Mouse (Mus musculus) CH12.LX (cell line): ENCODE data around the gene Bora. TPM values are rescaled to one million over a fixed set of nuclear protein-coding genes. Genes with fewer than 3 reads are reported as not detected.

Source experiments
- DNase-seq: peaks from one replicate; pipeline ENCODE4 v3.0.0-alpha.2; 2013; ENCODE audit errors: extremely low read depth
- H3K27ac ChIP-seq: 2 replicates; pipeline ENCODE4 v1.5.1; 2012; ENCODE audit warnings: low read depth, mild to moderate bottlenecking, control low read depth, moderate library complexity; ENCODE audit not compliant: insufficient read depth
- H3K27me3 ChIP-seq: replicated peaks from 2 replicates; pipeline ENCODE3; 2012; ENCODE audit warnings: inconsistent platforms
- H3K36me3 ChIP-seq, 2 experiments: replicated peaks in 1 of 2; 2 replicates each; pipeline versions ENCODE3 to v1.6.1; 2012; ENCODE audit warnings: inconsistent platforms in 1 of 2, low read length in 1 of 2, mild to moderate bottlenecking in 1 of 2, mixed read lengths in 1 of 2, moderate library complexity in 1 of 2; ENCODE audit not compliant: control insufficient read depth in 1 of 2, insufficient read depth in 1 of 2
- H3K4me1 ChIP-seq, 2 experiments: 2 replicates each; pipeline ENCODE4 v1.6.1; 2012; ENCODE audit warnings: inconsistent platforms in 1 of 2, moderate library complexity in 1 of 2; ENCODE audit not compliant: insufficient read depth in 2 of 2, control insufficient read depth in 1 of 2
- H3K4me2 ChIP-seq: 2 replicates; pipeline ENCODE4 v1.6.1; 2012; ENCODE audit warnings: low read depth, mild to moderate bottlenecking, control low read depth; ENCODE audit not compliant: poor library complexity, insufficient read depth, severe bottlenecking
- H3K4me3 ChIP-seq, 3 experiments: fragments of 150-350 bp in 1 of 3; sonication (generic) in 1 of 3; replicated peaks in 1 of 3; 2 replicates each; pipeline versions ENCODE3 to v1.5.1; 2011 to 2012; ENCODE audit warnings: low read depth in 2 of 3, low read length in 2 of 3, mild to moderate bottlenecking in 2 of 3, moderate library complexity in 2 of 3, control low read depth in 1 of 3, improper control_type of control experiment in 1 of 3, inconsistent platforms in 1 of 3, mixed read lengths in 1 of 3; ENCODE audit not compliant: poor library complexity in 1 of 3
- H3K79me2 ChIP-seq: replicated peaks from 2 replicates; pipeline ENCODE4 v1.6.1; 2012; ENCODE audit warnings: mild to moderate bottlenecking, moderate library complexity; ENCODE audit not compliant: control insufficient read depth, poor library complexity, insufficient read depth, severe bottlenecking; ENCODE audit errors: extremely low read depth
- H3K9ac ChIP-seq: 2 replicates; pipeline ENCODE4 v1.6.1; 2012; ENCODE audit warnings: low read depth, mild to moderate bottlenecking, control low read depth, moderate library complexity; ENCODE audit not compliant: insufficient read depth
- H3K9me3 ChIP-seq: replicated peaks from 2 replicates; pipeline ENCODE3; 2012; ENCODE audit warnings: low read length, inconsistent platforms, mixed read lengths
- BHLHE40 ChIP-seq: IDR thresholded peaks from 2 replicates; pipeline ENCODE4 v1.6.1; 2011; ENCODE audit warnings: mild to moderate bottlenecking, low read depth, low read length, improper control_type of control experiment
- CHD1 ChIP-seq: IDR thresholded peaks from 2 replicates; pipeline ENCODE4 v1.6.1; 2012; ENCODE audit warnings: low read depth, low read length, improper control_type of control experiment, inconsistent platforms
- CHD2 ChIP-seq: IDR thresholded peaks from 2 replicates; pipeline ENCODE4 v1.6.1; 2011; ENCODE audit warnings: low read length, improper control_type of control experiment
- CTCF ChIP-seq, 2 experiments: IDR thresholded peaks in 1 of 2; conservative IDR thresholded peaks in 1 of 2; 2 replicates each; pipeline ENCODE4 v1.5.1; 2011 to 2012; ENCODE audit warnings: low read depth in 2 of 2, low read length in 2 of 2, improper control_type of control experiment in 1 of 2, inconsistent platforms in 1 of 2, mild to moderate bottlenecking in 1 of 2, moderate library complexity in 1 of 2
- E2F4 ChIP-seq: IDR thresholded peaks from 2 replicates; pipeline ENCODE4 v1.6.1; 2011; ENCODE audit warnings: low read depth, low read length, improper control_type of control experiment; ENCODE audit not compliant: insufficient replicate concordance
- ELF1 ChIP-seq: IDR thresholded peaks from 2 replicates; pipeline ENCODE4 v1.6.1; 2014; ENCODE audit warnings: low read depth, mild to moderate bottlenecking, inconsistent platforms, low read length, improper control_type of control experiment
- EP300 ChIP-seq: IDR thresholded peaks from 2 replicates; pipeline ENCODE4 v1.6.1; 2011; ENCODE audit warnings: low read length, improper control_type of control experiment
- ETS1 ChIP-seq: conservative IDR thresholded peaks from 2 replicates; pipeline ENCODE4 v1.6.1; 2012; ENCODE audit warnings: low read depth, mild to moderate bottlenecking, inconsistent platforms, low read length, improper control_type of control experiment, moderate library complexity
- GABPA ChIP-seq: IDR thresholded peaks from 2 replicates; pipeline ENCODE4 v1.6.1; 2012; ENCODE audit warnings: low read depth, low read length, improper control_type of control experiment, inconsistent platforms; ENCODE audit not compliant: insufficient replicate concordance
- IRF4 ChIP-seq: IDR thresholded peaks from 2 replicates; pipeline ENCODE4 v1.6.1; 2014; ENCODE audit warnings: low read depth, mild to moderate bottlenecking, inconsistent platforms, low read length, improper control_type of control experiment
- JUN ChIP-seq: IDR thresholded peaks from 2 replicates; pipeline ENCODE4 v1.6.1; 2011; ENCODE audit warnings: low read depth, mild to moderate bottlenecking, low read length, improper control_type of control experiment, moderate library complexity; ENCODE audit not compliant: insufficient read depth
- JUND ChIP-seq: conservative IDR thresholded peaks from 2 replicates; pipeline ENCODE4 v1.6.1; 2011; ENCODE audit warnings: low read depth, low read length, improper control_type of control experiment
- MAFK ChIP-seq: IDR thresholded peaks from 2 replicates; pipeline ENCODE4 v1.6.1; 2011; ENCODE audit warnings: low read length, improper control_type of control experiment; ENCODE audit not compliant: insufficient replicate concordance
- MAZ ChIP-seq: IDR thresholded peaks from 2 replicates; pipeline ENCODE4 v1.6.1; 2012; ENCODE audit warnings: low read depth, mild to moderate bottlenecking, inconsistent platforms, low read length, improper control_type of control experiment, moderate library complexity
- MEF2A ChIP-seq: IDR thresholded peaks from 2 replicates; pipeline ENCODE4 v1.6.1; 2014; ENCODE audit warnings: low read depth, mild to moderate bottlenecking, inconsistent platforms, low read length, improper control_type of control experiment, borderline replicate concordance
- MXI1 ChIP-seq: IDR thresholded peaks from 2 replicates; pipeline ENCODE4 v1.6.1; 2011; ENCODE audit warnings: mild to moderate bottlenecking, low read depth, low read length, improper control_type of control experiment
- NRF1 ChIP-seq: IDR thresholded peaks from 2 replicates; pipeline ENCODE4 v1.6.1; 2014; ENCODE audit warnings: low read depth, mild to moderate bottlenecking, inconsistent platforms, low read length, improper control_type of control experiment, moderate library complexity
- PAX5 ChIP-seq: IDR thresholded peaks from 2 replicates; pipeline ENCODE4 v1.6.1; 2012; ENCODE audit warnings: low read length, inconsistent platforms, mixed read lengths
- POLR2A ChIP-seq: IDR thresholded peaks from 2 replicates; pipeline ENCODE4 v1.6.1; 2011; ENCODE audit warnings: low read depth, mild to moderate bottlenecking, improper control_type of control experiment, low read length
- POLR2AphosphoS2 ChIP-seq: IDR thresholded peaks from 2 replicates; pipeline ENCODE4 v1.6.1; 2011; ENCODE audit warnings: low read depth, low read length, improper control_type of control experiment
- RAD21 ChIP-seq: IDR thresholded peaks from 2 replicates; pipeline ENCODE4 v1.6.1; 2011; ENCODE audit warnings: low read depth, mild to moderate bottlenecking, low read length, improper control_type of control experiment, moderate library complexity
- RCOR1 ChIP-seq: conservative IDR thresholded peaks from 2 replicates; pipeline ENCODE4 v1.6.1; 2012; ENCODE audit warnings: low read depth, mild to moderate bottlenecking, inconsistent platforms, low read length, improper control_type of control experiment
- TBP ChIP-seq: conservative IDR thresholded peaks from 2 replicates; pipeline ENCODE4 v1.6.1; 2011; ENCODE audit warnings: low read depth, low read length, improper control_type of control experiment
- TCF12 ChIP-seq: IDR thresholded peaks from 2 replicates; pipeline ENCODE4 v1.6.1; 2014; ENCODE audit warnings: low read depth, mild to moderate bottlenecking, inconsistent platforms, low read length, improper control_type of control experiment
- USF1 ChIP-seq: IDR thresholded peaks from 2 replicates; pipeline ENCODE4 v1.6.1; 2014; ENCODE audit warnings: low read depth, mild to moderate bottlenecking, inconsistent platforms, low read length, improper control_type of control experiment
- ZC3H11A ChIP-seq: IDR thresholded peaks from 2 replicates; pipeline ENCODE4 v1.6.1; 2012; ENCODE audit warnings: low read depth, mild to moderate bottlenecking, inconsistent platforms, low read length, improper control_type of control experiment
- ZMIZ1 ChIP-seq: IDR thresholded peaks from 2 replicates; pipeline ENCODE4 v1.6.1; 2012; ENCODE audit warnings: low read depth, mild to moderate bottlenecking, inconsistent platforms, low read length, improper control_type of control experiment
- ZNF384 ChIP-seq: IDR thresholded peaks from 2 replicates; pipeline ENCODE4 v1.6.1; 2012; ENCODE audit warnings: low read depth, low read length, improper control_type of control experiment, inconsistent platforms
- dilution Hi-C: fragments of 300-500 bp; cut with MboI; formaldehyde crosslinking; loops from 2 replicates; pipeline ENCODE4 v1.14.3; 2020; ENCODE audit warnings: low sequenced_read_pairs; ENCODE audit not compliant: extremely low pct_unique_long_range_greater_than_20kb, extremely low pct_ligation_motif_present
- in situ Hi-C: fragments of 300-500 bp; cut with MboI; formaldehyde crosslinking; loops from 3 replicates; pipeline ENCODE4 v1.14.3; 2019; ENCODE audit warnings: low sequenced_read_pairs, low pct_ligation_motif_present, low pct_unique_long_range_greater_than_20kb, mixed read lengths
- polyA plus RNA-seq: library from polyadenylated mRNA; unstranded; fragments of >175 nt; gene quantifications from 2 replicates; pipeline ENCODE4 v1.2.1, GENCODE M21; 2012; ENCODE audit warnings: low read depth; ENCODE audit not compliant: insufficient read length
- total RNA-seq, 2 experiments: library from RNA; depleted of rRNA; stranded (reverse); fragments of 300-350 nt in 1 of 2; fragments of >200 nt in 1 of 2; gene quantifications; 2 replicates each; pipeline ENCODE4 v1.2.3; 2012 to 2014

The Bora gene
- total and polyA plus RNA-seq, 3 experiments: 27.9 to 49.3 (median 44.7) TPM

DNA sequence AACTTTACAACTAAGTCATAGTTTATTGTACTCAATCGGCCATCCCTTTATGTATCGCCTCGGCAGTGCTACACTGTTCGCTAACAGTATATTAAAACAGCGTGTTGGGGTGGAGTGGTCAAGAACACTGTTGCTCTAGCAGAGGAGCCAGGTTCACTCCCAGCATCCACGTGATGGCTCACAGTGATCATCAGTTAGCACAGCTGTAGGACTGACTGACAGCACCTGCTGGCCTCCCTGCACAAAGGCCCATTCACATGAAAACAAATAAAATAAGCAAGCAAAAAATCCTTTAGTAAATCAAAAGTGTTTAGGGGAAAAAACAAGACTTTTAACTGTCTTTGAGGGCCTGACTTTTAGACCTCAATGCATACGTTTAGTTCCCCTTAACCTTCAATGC is 42.9 kb downstream of the Bora start:
- H3K4me3 ChIP-seq: no peak overlapping the region
- H3K27ac ChIP-seq: no peak overlapping the region
- DNase-seq: no peak
- no peak overlapping the region for H3K9ac ChIP-seq
- 0 out of 2 replicates have a peak, but pooled peaks cover 2% of the 10 kb centered on the region for H3K79me2 ChIP-seq
- no peak for TF ChIP-seq CHD2
- TF ChIP-seq MEF2A: no peak
- no peak for TF ChIP-seq CHD1
- no peak for TF ChIP-seq MAZ
- TF ChIP-seq MXI1: no peak
- no peak for TF ChIP-seq EP300
- no peak for TF ChIP-seq JUN
- TF ChIP-seq JUND: no peak
- no peak for TF ChIP-seq ZNF384
- no peak for TF ChIP-seq IRF4
- TF ChIP-seq NRF1: no peak
- no peak for TF ChIP-seq ZC3H11A
- TF ChIP-seq POLR2A: no peak
- no peak for TF ChIP-seq BHLHE40
- TF ChIP-seq CTCF (conservative IDR thresholded peaks at IDR 0.05 in 1 of 2, IDR thresholded peaks at IDR 0.05 in 1 of 2; ENCODE audit: low read depth in 2 of 2, low read length in 2 of 2): no peak
- no peak for TF ChIP-seq E2F4
- no peak for TF ChIP-seq TBP
- TF ChIP-seq, all 38 proteins: peak for 0
- H3K36me3 ChIP-seq: peaks cover 54 to 91% of the 10 kb centered on the region in 2 experiments
- dilution Hi-C loops: no loop called here
- in situ Hi-C loops: no loop called here
- no peak overlapping the region for H3K4me2 ChIP-seq
- H3K9me3 ChIP-seq: no peaks in the 10 kb centered on the region
- H3K27me3 ChIP-seq: no peaks in the 10 kb centered on the region
- no peaks in the 10 kb centered on the region for H3K4me1 ChIP-seq

DNA sequence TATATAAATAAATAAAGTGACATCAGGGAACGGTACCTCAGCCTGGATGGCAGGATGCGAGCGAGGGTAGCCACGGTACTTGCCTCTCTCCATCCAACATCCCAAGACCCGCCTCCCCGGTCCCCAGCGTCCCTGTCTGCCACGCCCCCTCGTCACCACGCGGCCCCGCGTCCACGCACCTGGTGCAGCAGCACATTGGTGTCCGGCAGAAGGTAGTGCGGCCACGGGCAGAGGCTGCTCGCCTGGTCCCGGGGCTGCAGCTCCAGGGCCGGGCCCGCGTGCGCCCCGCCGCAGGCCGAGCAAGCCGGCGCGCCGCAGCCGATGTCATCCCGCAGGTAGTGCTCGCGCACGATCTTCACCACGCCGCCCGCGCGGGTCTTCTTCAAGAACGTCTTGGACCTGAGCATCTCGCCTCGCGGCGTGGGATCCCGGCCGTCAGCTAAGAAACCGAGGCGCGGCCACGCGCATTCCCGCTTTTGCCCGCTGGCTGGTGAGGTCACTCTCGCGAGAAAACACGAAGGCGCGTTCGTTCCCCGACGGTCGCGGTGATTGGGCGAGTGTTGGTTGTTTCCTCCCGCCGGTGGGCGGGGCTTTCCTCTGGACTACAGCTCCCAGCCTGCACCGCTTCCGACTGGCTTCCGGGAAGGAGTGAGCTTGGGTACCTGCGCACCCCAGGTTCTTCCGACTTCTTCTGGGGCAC is 53.4 kb downstream of the Bora start, which contains the start of the genes Pibf1 and Dis3:
Gene Pibf1, plus strand, starts transcription at position 158 of the 700 bp plus-strand sequence.
Gene Dis3, minus strand, starts transcription at position 504 of the 700 bp plus-strand sequence.
- peak; percentile 99 for DNase-seq
- H3K9ac ChIP-seq: peak within 1 kb of the TSS; percentile 88
- dilution Hi-C loops: no loop called here
- H3K79me2 ChIP-seq: peaks cover 31% of the 10 kb centered on the region
- H3K4me1 ChIP-seq: peaks cover 7 to 19% of the 10 kb centered on the region in 2 experiments; a peak in 3 of 4 replicates
- no peaks in the 10 kb centered on the region for H3K27me3 ChIP-seq
- H3K27ac ChIP-seq: peak within 1 kb of the TSS; percentile 61
- peak within 1 kb of the TSS; percentile 96 to 100 (median 99) for H3K4me3 ChIP-seq
- peaks cover 47 to 68% of the 10 kb centered on the region in 2 experiments for H3K36me3 ChIP-seq
- H3K4me2 ChIP-seq: peak within 1 kb of the TSS; percentile 83
- in situ Hi-C loops: no loop called here
- H3K9me3 ChIP-seq: no peaks in the 10 kb centered on the region
- TF ChIP-seq JUND: no peak
- TF ChIP-seq MEF2A: no peak
- no peak for TF ChIP-seq RAD21
- TF ChIP-seq IRF4: peak; percentile 55; the same call in 1 of the 2 replicates
- no peak for TF ChIP-seq JUN
- peak; percentile 88 for TF ChIP-seq ZMIZ1
- TF ChIP-seq RCOR1: no peak
- peak; percentile 99 for TF ChIP-seq CHD2
- peak; percentile 78 for TF ChIP-seq NRF1
- no peak for TF ChIP-seq ZC3H11A
- peak; percentile 73; the same call in 1 of the 2 replicates for TF ChIP-seq E2F4
- no peak for TF ChIP-seq MAFK
- peak; percentile 79; the same call in 1 of the 2 replicates for TF ChIP-seq GABPA
- peak; percentile 68; the same call in 1 of the 2 replicates for TF ChIP-seq TBP
- TF ChIP-seq ETS1: no peak
- no peak for TF ChIP-seq CHD1
- peak; percentile 82; the same call in 1 of the 2 replicates for TF ChIP-seq POLR2AphosphoS2
- TF ChIP-seq PAX5: no peak
- TF ChIP-seq MAZ: peak; percentile 58; the same call in 1 of the 2 replicates
- peak; percentile 97 for TF ChIP-seq ELF1
- no peak for TF ChIP-seq USF1
- TF ChIP-seq BHLHE40: no peak
- no peak for TF ChIP-seq CTCF (conservative IDR thresholded peaks at IDR 0.05 in 1 of 2, IDR thresholded peaks at IDR 0.05 in 1 of 2; ENCODE audit: low read depth in 2 of 2, low read length in 2 of 2)
- TF ChIP-seq TCF12: peak; percentile 67
